Mouse (Mus musculus) ES-E14 (cell line): ENCODE results near the gene Smagp. TPM values are rescaled to one million over a fixed set of nuclear protein-coding genes. Genes with fewer than 3 reads are reported as not detected.
"Not testable (repeated sequence)": the region's sequence is repeated elsewhere in the genome, so short reads cannot be mapped to it uniquely, and the experiment has no call there.

Experiments used
- DNase-seq: peaks from one replicate; pipeline ENCODE4 v3.0.0-alpha.2; 2013; ENCODE audit warnings: low read depth, low spot score
- H3K27ac ChIP-seq: 2 replicates; pipeline ENCODE4 v1.5.1; 2012; ENCODE audit warnings: low read depth, mild to moderate bottlenecking, low read length, moderate library complexity, mixed read lengths; ENCODE audit not compliant: poor library complexity, insufficient read depth, severe bottlenecking
- H3K36me3 ChIP-seq: 2 replicates; pipeline ENCODE4 v1.6.1; 2012; ENCODE audit warnings: mild to moderate bottlenecking, low read length, moderate library complexity, mixed read lengths; ENCODE audit not compliant: control insufficient read depth, poor library complexity, insufficient read depth, severe bottlenecking
- H3K4me1 ChIP-seq, 2 experiments: fragments of 150-350 bp in 1 of 2; sonication (generic) in 1 of 2; 2 replicates each; pipeline ENCODE4 v1.6.1; 2012; ENCODE audit warnings: low read length in 2 of 2, mild to moderate bottlenecking in 1 of 2, mixed read lengths in 1 of 2; ENCODE audit not compliant: control insufficient read depth in 2 of 2, insufficient read depth in 2 of 2, poor library complexity in 1 of 2
- H3K4me3 ChIP-seq, 2 experiments: fragments of 150-350 bp in 1 of 2; sonication (generic) in 1 of 2; 2 replicates each; pipeline ENCODE4 v1.5.1; 2012; ENCODE audit warnings: low read length in 2 of 2, low read depth in 1 of 2, mild to moderate bottlenecking in 1 of 2, mixed read lengths in 1 of 2; ENCODE audit not compliant: insufficient read depth in 1 of 2, poor library complexity in 1 of 2, severe bottlenecking in 1 of 2
- H3K9ac ChIP-seq: 2 replicates; pipeline ENCODE4 v1.6.1; 2012; ENCODE audit warnings: low read depth, mild to moderate bottlenecking, low read length, mixed read lengths; ENCODE audit not compliant: poor library complexity, insufficient read depth, severe bottlenecking
- H3K9me3 ChIP-seq: fragments of 150-350 bp; sonication (generic); 2 replicates; pipeline ENCODE4 v1.6.1; 2012; ENCODE audit warnings: low read depth, mild to moderate bottlenecking, low read length; ENCODE audit not compliant: control insufficient read depth, insufficient read depth
- CHD2 ChIP-seq: IDR thresholded peaks from 2 replicates; pipeline ENCODE4 v1.6.1; 2014; ENCODE audit warnings: mild to moderate bottlenecking, low read depth, low read length, inconsistent platforms
- HCFC1 ChIP-seq: IDR thresholded peaks from 2 replicates; pipeline ENCODE4 v1.6.1; 2012; ENCODE audit warnings: low read length, inconsistent platforms, borderline replicate concordance; ENCODE audit not compliant: insufficient read depth
- MAFK ChIP-seq: IDR thresholded peaks from 2 replicates; pipeline ENCODE4 v1.6.1; 2014; ENCODE audit warnings: mild to moderate bottlenecking, low read depth, low read length, inconsistent platforms; ENCODE audit not compliant: insufficient read depth
- ZC3H11A ChIP-seq: IDR thresholded peaks from 2 replicates; pipeline ENCODE4 v1.6.1; 2012; ENCODE audit warnings: low read depth, mild to moderate bottlenecking, inconsistent platforms, low read length, borderline replicate concordance
- ZNF384 ChIP-seq: IDR thresholded peaks from 2 replicates; pipeline ENCODE4 v1.6.1; 2012; ENCODE audit warnings: low read depth, low read length, inconsistent platforms
- in situ Hi-C, 2 experiments: fragments of 600-800 bp; cut with MboI; formaldehyde crosslinking; loops; one replicate each; pipeline ENCODE4 v1.15.1; 2025; ENCODE audit warnings: low sequenced_read_pairs in 2 of 2, inconsistent platforms in 1 of 2; ENCODE audit not compliant: unreplicated experiment in 2 of 2
- total RNA-seq: library from RNA; depleted of rRNA; stranded (reverse); fragments of 300-350 nt; gene quantifications from 2 replicates; pipeline ENCODE4 v1.2.3, GENCODE M21; 2012

Gene Smagp
- total RNA-seq, 1 experiment, result 20.0 TPM

DNA sequence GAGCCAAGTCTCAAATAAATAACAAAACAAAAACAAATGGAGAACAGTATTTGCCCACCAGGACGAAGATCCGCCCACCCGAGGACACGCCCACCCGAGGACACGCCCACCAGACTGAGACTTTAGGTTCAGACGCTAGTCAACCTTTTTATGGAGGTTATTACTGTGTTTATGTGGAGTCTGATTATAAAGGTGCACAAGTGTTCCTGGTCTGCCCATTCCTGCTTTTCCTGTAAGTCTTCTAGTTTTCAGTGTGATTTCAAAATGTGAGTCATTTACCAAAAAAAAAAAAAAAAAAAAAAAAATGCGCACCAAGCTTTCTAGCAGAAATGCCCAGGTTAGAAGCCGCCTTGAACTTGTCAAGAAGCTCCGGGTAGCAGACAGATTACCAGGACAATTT lies 9.5 kb downstream of the Smagp start:
- no peak for DNase-seq
- Histone ChIP-seq H3K4me3 (peak overlapping the region in 1 of 2 experiments; percentile 48; a peak in 2 of 4 replicates), H3K9ac (no peak overlapping the region), H3K36me3 (peaks cover 10% of the 10 kb centered on the region; the same call in 1 of the 2 replicates), H3K27ac (peak overlapping the region; percentile 91; the same call in 1 of the 2 replicates), H3K4me1 (peaks cover 26 to 52% of the 10 kb centered on the region in 2 experiments), H3K9me3 (no peaks in the 10 kb centered on the region)
- in situ Hi-C loops, result no loop called here
- TF ChIP-seq ZC3H11A, result no peak
- peak; percentile 92 for TF ChIP-seq ZNF384

DNA sequence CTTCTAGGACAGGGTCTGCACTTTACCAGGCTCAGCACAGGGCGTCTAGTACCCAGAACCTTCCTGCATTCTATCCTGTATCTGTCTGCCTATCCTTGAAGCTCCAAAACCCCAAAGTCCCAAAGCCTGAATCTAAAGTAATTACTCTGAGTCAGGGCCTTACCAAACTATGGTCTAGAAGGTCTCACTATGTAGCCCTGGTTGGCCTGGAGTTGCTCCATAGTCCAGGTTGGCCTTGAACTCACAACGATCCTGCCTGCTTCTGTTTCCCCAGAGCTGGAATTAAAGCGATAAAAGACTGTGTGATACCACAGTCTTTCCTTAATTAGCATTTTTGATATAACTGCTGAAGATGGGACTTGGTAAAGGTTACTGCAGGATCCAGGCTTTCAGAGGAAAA lies 12.3 kb downstream of the Smagp start:
- TF ChIP-seq ZNF384 (no peak), MAFK (no peak), CHD2 (no peak), ZC3H11A (no peak), HCFC1 (no peak)
- Histone ChIP-seq H3K27ac (peak overlapping the region; percentile 42; the same call in 1 of the 2 replicates), H3K9ac (no peak overlapping the region), H3K4me3 (no peak overlapping the region), H3K9me3 (no peaks in the 10 kb centered on the region), H3K36me3 (peaks cover 22% of the 10 kb centered on the region), H3K4me1 (peaks cover 18 to 36% of the 10 kb centered on the region in 2 experiments)
- DNase-seq, result no peak
- in situ Hi-C loops, result no loop called here

- in situ Hi-C loops, result no loop called here
- Histone ChIP-seq H3K9me3 (no peaks in the 10 kb centered on the region), H3K36me3 (peaks cover 28% of the 10 kb centered on the region), H3K9ac (no peak overlapping the region), H3K4me3 (no peak overlapping the region), H3K27ac (no peak overlapping the region), H3K4me1 (peaks cover 15 to 31% of the 10 kb centered on the region in 2 experiments)
- TF ChIP-seq MAFK (no peak), HCFC1 (no peak), CHD2 (no peak), ZNF384 (no peak), ZC3H11A (no peak)
- no peak for DNase-seq
These were observed 13.0 kb downstream of the Smagp start for GRCm38 (mm10) chr15:100623754-100624153.

DNA sequence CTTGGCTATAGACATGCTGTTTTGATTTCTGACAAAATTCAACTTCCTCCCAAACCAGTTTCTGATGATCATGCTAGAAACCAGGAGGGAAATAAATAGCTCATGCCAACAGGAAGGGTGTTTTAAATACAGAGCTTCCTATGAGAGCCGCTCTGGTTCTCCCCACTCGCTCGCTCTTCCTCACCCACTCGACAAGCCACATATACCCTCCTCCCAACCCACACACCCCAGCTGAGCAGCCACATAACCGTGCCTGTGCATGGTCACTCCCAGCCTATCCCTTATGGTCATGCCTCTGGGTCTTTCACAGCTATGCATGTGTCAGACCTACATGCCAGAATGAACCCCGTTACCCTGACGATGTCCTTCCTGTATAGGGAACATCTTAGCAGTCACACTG lies 14.6 kb downstream of the Smagp start:
- H3K9ac ChIP-seq, result no peak overlapping the region
- in situ Hi-C loops, result no loop called here
- TF ChIP-seq ZNF384, result no peak
- no peak for TF ChIP-seq ZC3H11A
- no peak for TF ChIP-seq MAFK
- TF ChIP-seq HCFC1, result no peak
- TF ChIP-seq CHD2, result no peak
- DNase-seq, result no peak
- H3K27ac ChIP-seq, result no peak overlapping the region
- no peaks in the 10 kb centered on the region for H3K9me3 ChIP-seq
- H3K4me1 ChIP-seq, result peaks cover 14 to 31% of the 10 kb centered on the region in 2 experiments
- H3K4me3 ChIP-seq, result no peak overlapping the region
- peaks cover 38% of the 10 kb centered on the region for H3K36me3 ChIP-seq

GRCm38 (mm10) chr15:100621671-100622070 lies 15.1 kb downstream of the Smagp start:
- peaks cover 14 to 31% of the 10 kb centered on the region in 2 experiments for H3K4me1 ChIP-seq
- H3K4me3 ChIP-seq, DNase-seq, in situ Hi-C loops, H3K27ac ChIP-seq, H3K9me3 ChIP-seq, H3K9ac ChIP-seq: not testable (repeated sequence)
- peaks cover 38% of the 10 kb centered on the region for H3K36me3 ChIP-seq
